Mouse (Mus musculus): ENCODE measurements at regions not wholly inside any gene's neighbourhood (a gene's known extent, or its start where the extent isn't known, plus 50 kb on each side); places are given as distances from the start of the nearest gene placed in this dataset.

DNA sequence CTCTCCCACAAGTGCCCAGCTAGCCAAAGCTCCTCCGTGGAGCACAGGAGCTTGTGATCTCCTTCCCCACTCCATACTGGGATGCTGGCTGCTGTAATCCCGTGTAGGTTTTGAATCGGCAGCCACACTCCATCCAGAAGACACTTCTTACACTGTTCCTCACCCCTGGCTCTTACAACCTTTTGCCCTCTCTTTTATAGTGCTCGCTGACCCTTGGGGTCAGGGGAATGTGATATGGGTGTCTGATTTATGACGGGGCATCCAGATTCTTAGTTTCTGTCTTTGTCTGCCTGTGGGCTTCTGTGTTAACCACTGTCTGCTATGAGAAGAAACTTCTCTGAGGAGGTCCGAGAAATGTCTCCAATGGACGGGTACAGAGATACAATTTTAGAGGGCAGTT is 216.3 kb upstream of the Prickle1 start:
- WGBS = 37% methylated on average over 7 of the region's 7 CpGs
- H3K4me2 ChIP-seq (ENCODE audit: low read depth, low read length) = no peak overlapping the region
- ATAC-seq = no peak

GRCm38 (mm10) chr15:93807993-93808392 is 212.3 kb upstream of the Prickle1 start:
- Histone ChIP-seq H3K4me3 (ENCODE audit: low read length) (no peak overlapping the region), H3K27me3 (replicated peaks; ENCODE audit: control insufficient read depth, insufficient read depth, low read length) (no peaks in the 10 kb centered on the region), H3K9ac (ENCODE audit: low read depth, low read length) (no peak overlapping the region), H3K36me3 (ENCODE audit: control insufficient read depth, insufficient read depth, low read length) (no peaks in the 10 kb centered on the region), H3K27ac (ENCODE audit: low read length) (no peak overlapping the region), H3K9me3 (ENCODE audit: control insufficient read depth, low read length) (no peaks in the 10 kb centered on the region), H3K4me1 (ENCODE audit: control insufficient read depth, insufficient read depth, low read length) (no peaks in the 10 kb centered on the region), H3K4me2 (ENCODE audit: low read depth, low read length) (no peak overlapping the region)
- 49% methylated on average over 8 of the region's 8 CpGs for WGBS
- ATAC-seq = peak; percentile 84

More for the DNA sequence above, 216.3 kb upstream of the Prickle1 start:
- Histone ChIP-seq H3K9me3 (ENCODE audit: control insufficient read depth, low read length) (no peaks in the 10 kb centered on the region), H3K9ac (ENCODE audit: low read depth, low read length) (no peak overlapping the region), H3K4me1 (ENCODE audit: control insufficient read depth, insufficient read depth, low read length) (no peaks in the 10 kb centered on the region), H3K27me3 (replicated peaks; ENCODE audit: control insufficient read depth, insufficient read depth, low read length) (no peaks in the 10 kb centered on the region), H3K36me3 (ENCODE audit: control insufficient read depth, insufficient read depth, low read length) (no peaks in the 10 kb centered on the region), H3K27ac (ENCODE audit: low read length) (no peak overlapping the region), H3K4me3 (ENCODE audit: low read length) (no peak overlapping the region)

DNA sequence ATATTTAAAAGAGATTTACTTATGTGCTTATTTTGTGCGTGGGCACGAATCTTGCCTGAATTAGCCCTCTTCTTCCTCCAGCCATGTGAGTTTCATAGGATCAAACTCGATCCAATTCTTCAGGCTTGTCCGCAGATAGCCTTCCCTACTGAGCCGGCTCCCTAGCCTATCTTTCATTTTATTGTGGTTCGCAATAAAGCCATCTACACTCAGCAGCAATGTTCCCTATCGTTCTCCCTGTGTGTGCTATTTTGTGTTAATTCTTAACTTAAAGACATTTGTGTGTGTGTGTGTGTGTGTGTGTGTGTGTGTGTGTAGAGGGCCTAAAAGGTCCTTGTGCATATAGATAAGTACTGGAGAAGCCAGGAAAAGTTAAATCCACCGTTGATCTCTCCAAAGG is 211.8 kb upstream of the Prickle1 start:
- peak; percentile 62 for ATAC-seq

GRCm38 (mm10) chr15:93804703-93805102 is 209.0 kb upstream of the Prickle1 start:
- 61% methylated on average over 9 of the region's 9 CpGs for WGBS
- Histone ChIP-seq H3K4me1 (ENCODE audit: control insufficient read depth, insufficient read depth, low read length) (no peaks in the 10 kb centered on the region), H3K27me3 (replicated peaks; ENCODE audit: control insufficient read depth, insufficient read depth, low read length) (no peaks in the 10 kb centered on the region), H3K36me3 (ENCODE audit: control insufficient read depth, insufficient read depth, low read length) (no peaks in the 10 kb centered on the region), H3K9ac (ENCODE audit: low read depth, low read length) (no peak overlapping the region), H3K4me3 (ENCODE audit: low read length) (no peak overlapping the region), H3K27ac (ENCODE audit: low read length) (no peak overlapping the region), H3K4me2 (ENCODE audit: low read depth, low read length) (no peak overlapping the region), H3K9me3 (ENCODE audit: control insufficient read depth, low read length) (no peaks in the 10 kb centered on the region)
- no peak for ATAC-seq

More for the DNA sequence above, 211.8 kb upstream of the Prickle1 start:
- Histone ChIP-seq H3K9me3 (ENCODE audit: control insufficient read depth, low read length) (no peaks in the 10 kb centered on the region), H3K4me1 (ENCODE audit: control insufficient read depth, insufficient read depth, low read length) (no peaks in the 10 kb centered on the region), H3K27me3 (replicated peaks; ENCODE audit: control insufficient read depth, insufficient read depth, low read length) (no peaks in the 10 kb centered on the region), H3K4me3 (ENCODE audit: low read length) (no peak overlapping the region), H3K36me3 (ENCODE audit: control insufficient read depth, insufficient read depth, low read length) (no peaks in the 10 kb centered on the region), H3K4me2 (ENCODE audit: low read depth, low read length) (no peak overlapping the region), H3K27ac (ENCODE audit: low read length) (no peak overlapping the region), H3K9ac (ENCODE audit: low read depth, low read length) (no peak overlapping the region)
- WGBS = 69% methylated on average over 8 of the region's 8 CpGs

GRCm38 (mm10) chr15:93790531-93790930 is 194.8 kb upstream of the Prickle1 start:
- H3K4me2 ChIP-seq (ENCODE audit: low read depth, low read length) = no peak overlapping the region
- H3K27me3 ChIP-seq (replicated peaks; ENCODE audit: control insufficient read depth, insufficient read depth, low read length) = no peaks in the 10 kb centered on the region
- WGBS = 68% methylated on average over 9 of the region's 9 CpGs
- H3K9ac ChIP-seq (ENCODE audit: low read depth, low read length) = no peak overlapping the region
- H3K27ac ChIP-seq (ENCODE audit: low read length) = no peak overlapping the region
- H3K36me3 ChIP-seq (ENCODE audit: control insufficient read depth, insufficient read depth, low read length) = no peaks in the 10 kb centered on the region
- H3K4me1 ChIP-seq (ENCODE audit: control insufficient read depth, insufficient read depth, low read length) = peaks cover 3% of the 10 kb centered on the region; the same call in 1 of the 2 replicates
- no peaks in the 10 kb centered on the region for H3K9me3 ChIP-seq (ENCODE audit: control insufficient read depth, low read length)
- no peak overlapping the region for H3K4me3 ChIP-seq (ENCODE audit: low read length)
- no peak for ATAC-seq

GRCm38 (mm10) chr15:93789762-93790161 is 194.1 kb upstream of the Prickle1 start:
- Histone ChIP-seq H3K4me3 (ENCODE audit: low read length) (no peak overlapping the region), H3K9me3 (ENCODE audit: control insufficient read depth, low read length) (no peaks in the 10 kb centered on the region), H3K27ac (ENCODE audit: low read length) (no peak overlapping the region), H3K27me3 (replicated peaks; ENCODE audit: control insufficient read depth, insufficient read depth, low read length) (no peaks in the 10 kb centered on the region), H3K4me2 (ENCODE audit: low read depth, low read length) (no peak overlapping the region), H3K9ac (ENCODE audit: low read depth, low read length) (no peak overlapping the region), H3K36me3 (ENCODE audit: control insufficient read depth, insufficient read depth, low read length) (no peaks in the 10 kb centered on the region), H3K4me1 (ENCODE audit: control insufficient read depth, insufficient read depth, low read length) (peaks cover 3% of the 10 kb centered on the region; the same call in 1 of the 2 replicates)
- ATAC-seq = no peak
- 47% methylated on average over 3 of the region's 3 CpGs for WGBS

DNA sequence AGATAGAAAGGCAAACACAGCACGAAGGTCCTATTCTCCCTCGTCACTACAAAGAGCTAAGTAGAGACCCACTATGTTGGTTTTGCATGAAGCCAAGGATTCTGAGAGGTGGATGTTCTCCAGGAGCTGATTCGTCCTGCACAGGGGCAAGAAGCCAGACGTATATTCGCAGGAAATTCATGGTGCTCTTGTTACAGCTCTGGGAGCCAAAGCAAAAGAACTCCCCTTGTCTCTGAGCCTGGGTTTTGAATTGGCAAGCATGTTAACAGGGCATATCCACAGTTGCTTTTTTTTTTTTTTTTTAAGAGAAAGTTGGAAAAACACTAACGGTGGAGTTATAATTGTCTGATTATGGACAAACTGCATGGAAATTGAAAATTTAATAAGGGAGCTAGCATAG is 191.7 kb upstream of the Prickle1 start:
- Histone ChIP-seq H3K27ac (ENCODE audit: low read length) (no peak overlapping the region), H3K9me3 (ENCODE audit: control insufficient read depth, low read length) (no peaks in the 10 kb centered on the region), H3K36me3 (ENCODE audit: control insufficient read depth, insufficient read depth, low read length) (no peaks in the 10 kb centered on the region), H3K4me1 (ENCODE audit: control insufficient read depth, insufficient read depth, low read length) (peaks cover 3% of the 10 kb centered on the region; the same call in 1 of the 2 replicates), H3K4me2 (ENCODE audit: low read depth, low read length) (no peak overlapping the region), H3K27me3 (replicated peaks; ENCODE audit: control insufficient read depth, insufficient read depth, low read length) (no peaks in the 10 kb centered on the region), H3K9ac (ENCODE audit: low read depth, low read length) (no peak overlapping the region), H3K4me3 (ENCODE audit: low read length) (no peak overlapping the region)
- ATAC-seq = no peak
- WGBS = 89% methylated on average over 6 of the region's 6 CpGs

DNA sequence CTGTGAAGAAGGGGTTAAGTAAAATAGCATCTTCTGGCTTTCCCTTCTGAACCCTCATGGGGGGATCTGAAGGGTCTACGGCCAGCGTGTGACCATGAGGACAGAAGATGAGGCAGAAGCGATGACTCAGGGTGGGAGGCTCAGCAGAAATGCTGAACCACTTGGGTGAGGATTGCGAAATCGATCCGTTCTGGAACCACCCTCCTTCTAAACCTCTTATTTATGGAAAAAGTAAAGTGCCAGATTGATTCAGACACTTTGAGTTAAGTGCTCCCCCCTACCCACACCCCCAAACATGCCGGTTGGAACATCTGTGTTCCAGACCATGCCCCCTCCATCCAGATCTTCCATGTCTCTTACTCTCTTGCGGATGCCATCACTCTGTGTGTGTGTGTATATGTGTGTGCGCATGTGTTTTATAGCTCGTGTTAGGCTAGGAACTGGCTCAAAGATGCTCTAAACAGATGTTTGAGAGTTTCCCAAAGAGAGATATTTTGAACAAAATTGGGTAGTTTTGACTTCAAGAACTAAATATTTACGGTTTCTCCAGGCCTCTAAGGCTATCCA is 190.2 kb upstream of the Prickle1 start:
- ATAC-seq = peak; percentile 52; the same call in 1 of the 2 replicates
- H3K4me2 ChIP-seq (ENCODE audit: low read depth, low read length) = no peak overlapping the region
- WGBS = 74% methylated on average over 11 of the region's 11 CpGs
- H3K27ac ChIP-seq (ENCODE audit: low read length) = no peak overlapping the region
- H3K9ac ChIP-seq (ENCODE audit: low read depth, low read length) = no peak overlapping the region
- no peaks in the 10 kb centered on the region; the same call in 1 of the 2 replicates for H3K4me1 ChIP-seq (ENCODE audit: control insufficient read depth, insufficient read depth, low read length)
- no peaks in the 10 kb centered on the region for H3K9me3 ChIP-seq (ENCODE audit: control insufficient read depth, low read length)
- no peaks in the 10 kb centered on the region for H3K36me3 ChIP-seq (ENCODE audit: control insufficient read depth, insufficient read depth, low read length)
- no peak overlapping the region for H3K4me3 ChIP-seq (ENCODE audit: low read length)
- H3K27me3 ChIP-seq (replicated peaks; ENCODE audit: control insufficient read depth, insufficient read depth, low read length) = no peaks in the 10 kb centered on the region

GRCm38 (mm10) chr15:93783736-93784135 is 188.0 kb upstream of the Prickle1 start:
- Histone ChIP-seq H3K4me1 (ENCODE audit: control insufficient read depth, insufficient read depth, low read length) (no peaks in the 10 kb centered on the region), H3K4me2 (ENCODE audit: low read depth, low read length) (no peak overlapping the region), H3K9ac (ENCODE audit: low read depth, low read length) (no peak overlapping the region), H3K36me3 (ENCODE audit: control insufficient read depth, insufficient read depth, low read length) (no peaks in the 10 kb centered on the region), H3K27me3 (replicated peaks; ENCODE audit: control insufficient read depth, insufficient read depth, low read length) (no peaks in the 10 kb centered on the region), H3K4me3 (ENCODE audit: low read length) (no peak overlapping the region), H3K9me3 (ENCODE audit: control insufficient read depth, low read length) (no peaks in the 10 kb centered on the region), H3K27ac (ENCODE audit: low read length) (no peak overlapping the region)
- ATAC-seq = no peak
- 69% methylated on average over 4 of the region's 4 CpGs for WGBS

- Histone ChIP-seq H3K27ac (ENCODE audit: low read length) (no peak overlapping the region), H3K9ac (ENCODE audit: low read depth, low read length) (no peak overlapping the region), H3K4me1 (ENCODE audit: control insufficient read depth, insufficient read depth, low read length) (no peaks in the 10 kb centered on the region), H3K4me2 (ENCODE audit: low read depth, low read length) (no peak overlapping the region), H3K27me3 (replicated peaks; ENCODE audit: control insufficient read depth, insufficient read depth, low read length) (no peaks in the 10 kb centered on the region), H3K4me3 (ENCODE audit: low read length) (no peak overlapping the region), H3K9me3 (ENCODE audit: control insufficient read depth, low read length) (no peaks in the 10 kb centered on the region), H3K36me3 (ENCODE audit: control insufficient read depth, insufficient read depth, low read length) (no peaks in the 10 kb centered on the region)
- ATAC-seq = no peak
- 76% methylated on average over 12 of the region's 12 CpGs for WGBS
Observed at GRCm38 (mm10) chr15:93775199-93775745, 179.6 kb upstream of the Prickle1 start.
